ENCODE assay signal across 26 mouse cellular contexts in the genomic region with DNA sequence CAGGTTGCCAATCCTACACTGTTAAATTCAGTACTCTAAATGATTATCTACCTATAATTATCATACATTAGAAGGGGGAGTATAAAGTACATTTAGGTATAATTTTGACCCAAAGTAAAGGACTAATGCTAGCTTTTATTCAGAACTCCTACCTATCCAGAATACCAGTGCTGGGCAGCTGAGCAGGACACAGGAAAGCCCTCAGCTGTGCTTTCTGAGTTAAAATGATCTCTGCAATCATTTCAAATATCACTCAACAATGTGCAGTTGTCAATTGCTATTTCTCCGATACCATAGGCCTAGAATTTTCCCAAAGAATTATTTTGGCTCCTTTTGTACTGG. TPM values are rescaled to one million over a fixed set of nuclear protein-coding genes. Genes with fewer than 3 reads are reported as not detected.
DNase-seq lines count a peak whose midpoint lies in the region; ATAC-seq lines count a peak whose summit lies in the region.
"Had no signal": no experiment of that assay in that cellular context is flagged by ENCODE, and none has a peak within 500 bp of the region (broad histone marks: within the 10 kb centered on the region; RNA-seq: fewer than 3 reads in every experiment).

No protein-coding gene starts in this region.

- WGBS in hindbrain, embryonic 14.5 days = 89% methylated on average over 1 of the region's 1 CpGs
- 85% methylated on average over 1 of the region's 1 CpGs for WGBS in hindbrain, embryonic 12.5 days
- WGBS in midbrain, embryonic 14.5 days = 89% methylated on average over 1 of the region's 1 CpGs
- WGBS in midbrain, embryonic 10.5 days = 95% methylated on average over 1 of the region's 1 CpGs
- WGBS in midbrain, embryonic 16.5 days = 75% methylated on average over 1 of the region's 1 CpGs

- peaks cover 7% of the 10 kb centered on the region; the same call in 1 of the 2 replicates for H3K4me1 ChIP-seq in hindbrain, embryonic 14.5 days (replicated peaks; ENCODE audit: control insufficient read depth, insufficient read depth, low read length)
- H3K4me1 ChIP-seq in hindbrain, embryonic 12.5 days = no peaks in the 10 kb centered on the region
- no peaks in the 10 kb centered on the region for H3K4me1 ChIP-seq in midbrain, embryonic 14.5 days (ENCODE audit: control insufficient read depth, insufficient read depth, low read length)
- no peaks in the 10 kb centered on the region for H3K4me1 ChIP-seq in midbrain, embryonic 10.5 days
- peaks cover 12% of the 10 kb centered on the region for H3K4me1 ChIP-seq in midbrain, embryonic 16.5 days (ENCODE audit: control insufficient read depth, insufficient read depth, low read length)
- H3K4me1 ChIP-seq: heart, embryonic 13.5 days had no signal

- H3K36me3 ChIP-seq in hindbrain, embryonic 14.5 days (replicated peaks; ENCODE audit: control insufficient read depth, insufficient read depth) = no peaks in the 10 kb centered on the region
- no peaks in the 10 kb centered on the region for H3K36me3 ChIP-seq in hindbrain, embryonic 12.5 days
- no peaks in the 10 kb centered on the region for H3K36me3 ChIP-seq in midbrain, embryonic 14.5 days (ENCODE audit: control insufficient read depth, insufficient read depth, low read length)
- H3K36me3 ChIP-seq in midbrain, embryonic 10.5 days = no peaks in the 10 kb centered on the region
- H3K36me3 ChIP-seq in midbrain, embryonic 16.5 days (ENCODE audit: control insufficient read depth, insufficient read depth, low read length) = no peaks in the 10 kb centered on the region
- H3K36me3 ChIP-seq: heart, embryonic 13.5 days had no signal

- no peak overlapping the region for H3K4me3 ChIP-seq in hindbrain, embryonic 14.5 days (replicated peaks; ENCODE audit: low read length)
- no peak overlapping the region for H3K4me3 ChIP-seq in hindbrain, embryonic 12.5 days
- no peak overlapping the region for H3K4me3 ChIP-seq in midbrain, embryonic 14.5 days (replicated peaks; ENCODE audit: low read depth, low read length)
- H3K4me3 ChIP-seq in midbrain, embryonic 10.5 days = no peak overlapping the region
- H3K4me3 ChIP-seq in midbrain, embryonic 16.5 days (ENCODE audit: low read depth, low read length) = no peak overlapping the region
- H3K4me3 ChIP-seq: heart, adult 2 months; heart, embryonic 13.5 days; left cerebral cortex, adult 2 months; myocyte had no signal

- DNase-seq in hindbrain, embryonic 14.5 days (ENCODE audit: low spot score) = no peak
- peak; percentile 3 for DNase-seq in midbrain, embryonic 14.5 days
- no peak for DNase-seq in midbrain, embryonic 10.5 days (ENCODE audit: low spot score)
- no peak for DNase-seq in adrenal gland, postnatal 25 days
- DNase-seq in urinary bladder, adult 2 months (ENCODE audit: low spot score) = no peak
- DNase-seq: adrenal gland, adult 2 months; cerebellum, adult 11-12 months; cerebellum, postnatal 14 days; gastrocnemius, postnatal 36 days; heart, adult 2 months; heart, postnatal 14 days; kidney, adult 11 months; kidney, postnatal 4 days; left cerebral cortex, postnatal 4 days; liver, postnatal 0 days; spleen, adult 18-20 months had no signal

- H3K27ac ChIP-seq in hindbrain, embryonic 14.5 days = peak overlapping the region; percentile 36; the same call in 1 of the 2 replicates
- no peak overlapping the region for H3K27ac ChIP-seq in hindbrain, embryonic 12.5 days
- 0 out of 2 replicates have a peak overlapping the region, but pooled peaks have one; percentile 26 for H3K27ac ChIP-seq in midbrain, embryonic 14.5 days (replicated peaks; ENCODE audit: low read depth, low read length)
- H3K27ac ChIP-seq in midbrain, embryonic 10.5 days (replicated peaks) = no peak overlapping the region
- H3K27ac ChIP-seq in midbrain, embryonic 16.5 days (ENCODE audit: low read length) = peak overlapping the region; percentile 66
- H3K27ac ChIP-seq: heart, adult 2 months; heart, embryonic 13.5 days; left cerebral cortex, adult 2 months; macrophage had no signal

- H3K9me3 ChIP-seq in hindbrain, embryonic 14.5 days (ENCODE audit: control insufficient read depth, low read length) = no peaks in the 10 kb centered on the region
- no peaks in the 10 kb centered on the region for H3K9me3 ChIP-seq in hindbrain, embryonic 12.5 days (replicated peaks)
- H3K9me3 ChIP-seq in midbrain, embryonic 14.5 days (ENCODE audit: control insufficient read depth, low read length) = no peaks in the 10 kb centered on the region
- no peaks in the 10 kb centered on the region for H3K9me3 ChIP-seq in midbrain, embryonic 10.5 days (replicated peaks)
- H3K9me3 ChIP-seq in midbrain, embryonic 16.5 days (replicated peaks; ENCODE audit: control insufficient read depth, low read length, poor library complexity, severe bottlenecking) = no peaks in the 10 kb centered on the region
- H3K9me3 ChIP-seq: heart, embryonic 13.5 days had no signal

- ATAC-seq in hindbrain, embryonic 14.5 days (ENCODE audit: low FRiP score) = no peak
- ATAC-seq in hindbrain, embryonic 12.5 days (ENCODE audit: low FRiP score) = no peak
- peak; percentile 31; the same call in 1 of the 2 replicates for ATAC-seq in midbrain, embryonic 14.5 days (ENCODE audit: low FRiP score, low TSS enrichment)
- ATAC-seq in midbrain, embryonic 16.5 days = peak; percentile 63; the same call in 1 of the 2 replicates
- ATAC-seq: liver, postnatal 0 days; lung, postnatal 0 days had no signal

- no peaks in the 10 kb centered on the region for H3K27me3 ChIP-seq in hindbrain, embryonic 14.5 days (ENCODE audit: control insufficient read depth, insufficient read depth, low read length)
- H3K27me3 ChIP-seq in hindbrain, embryonic 12.5 days = no peaks in the 10 kb centered on the region
- H3K27me3 ChIP-seq in midbrain, embryonic 14.5 days (ENCODE audit: control insufficient read depth, insufficient read depth, low read length) = no peaks in the 10 kb centered on the region
- H3K27me3 ChIP-seq in midbrain, embryonic 10.5 days (ENCODE audit: low read depth, poor library complexity, severe bottlenecking) = no peaks in the 10 kb centered on the region
- H3K27me3 ChIP-seq in midbrain, embryonic 16.5 days (ENCODE audit: control insufficient read depth, insufficient read depth, low read depth, low read length) = no peaks in the 10 kb centered on the region
- H3K27me3 ChIP-seq: heart, embryonic 13.5 days had no signal

- H3K4me2 ChIP-seq in hindbrain, embryonic 14.5 days (replicated peaks) = no peak overlapping the region
- no peak overlapping the region for H3K4me2 ChIP-seq in hindbrain, embryonic 12.5 days (replicated peaks)
- H3K4me2 ChIP-seq in midbrain, embryonic 14.5 days (ENCODE audit: low read length) = no peak overlapping the region
- H3K4me2 ChIP-seq in midbrain, embryonic 16.5 days (ENCODE audit: low read length) = no peak overlapping the region
- H3K4me2 ChIP-seq: heart, embryonic 13.5 days; liver, embryonic 11.5 days had no signal

- no peak overlapping the region for H3K9ac ChIP-seq in hindbrain, embryonic 14.5 days
- no peak overlapping the region for H3K9ac ChIP-seq in hindbrain, embryonic 12.5 days
- no peak overlapping the region for H3K9ac ChIP-seq in midbrain, embryonic 14.5 days (replicated peaks; ENCODE audit: low read length)
- H3K9ac ChIP-seq in midbrain, embryonic 16.5 days (ENCODE audit: low read depth, low read length) = 0 out of 2 replicates have a peak overlapping the region, but pooled peaks have one; percentile 25
- H3K9ac ChIP-seq: heart, embryonic 13.5 days; liver, postnatal 0 days had no signal

RNA-seq across cellular contexts. Expression of a gene that starts 25.0 kb away (rescaled TPM):
- polyA plus RNA-seq in hindbrain, embryonic 14.5 days (2014; fragmentation: Nextera tagmentation; extraction: Ambion mirVana) = 0.37 and 0.40 TPM in 2 replicates
- polyA plus RNA-seq in hindbrain, embryonic 12.5 days (2016; fragmentation: Nextera tagmentation; extraction: Ambion mirVana) = 0.68 and 1.6 TPM in 2 replicates
- polyA plus RNA-seq in midbrain, embryonic 14.5 days (2014; fragmentation: Nextera tagmentation; extraction: Ambion mirVana) = 1.4 and 1.6 TPM in 2 replicates
- polyA plus RNA-seq in midbrain, embryonic 10.5 days (2016; fragmentation: Nextera tagmentation; extraction: Ambion mirVana) = 1.5 and 2.5 TPM in 2 replicates
- polyA plus RNA-seq in midbrain, embryonic 16.5 days (2015; fragmentation: Nextera tagmentation; extraction: Ambion mirVana) = 0.79 and 1.5 TPM in 2 replicates
- not detected in 2 replicates for total RNA-seq in adrenal gland, postnatal 25 days (2021)
- 0.04 and 0.08 TPM in 2 replicates for polyA plus RNA-seq in urinary bladder, adult 2 months (2012; rRNA removed)
- total RNA-seq: adrenal gland, adult 2 months; gastrocnemius, adult 18-20 months; gastrocnemius, postnatal 36 days; heart, adult 2 months; heart, postnatal 14 days had no signal
- polyA plus RNA-seq: adrenal gland, adult 2 months; heart, adult 2 months; heart, embryonic 13.5 days; kidney, embryonic 16.5 days; liver, embryonic 11.5 days; liver, postnatal 0 days; lung, postnatal 0 days; macrophage; myocyte had no signal

Comparison
In these comparisons a context has a peak if more than half of its experiments do, and no peak if none do; other contexts are left out.
1. H3K27ac ChIP-seq: peak in hindbrain, embryonic 14.5 days (single experiment), midbrain, embryonic 14.5 days (single experiment) and midbrain, embryonic 16.5 days (single experiment); none in hindbrain, embryonic 12.5 days (single experiment) and midbrain, embryonic 10.5 days (single experiment).
2. ATAC-seq: peak in midbrain, embryonic 14.5 days (single experiment) and midbrain, embryonic 16.5 days (single experiment); none in hindbrain, embryonic 14.5 days (single experiment) and hindbrain, embryonic 12.5 days (single experiment).